Mouse (Mus musculus) forebrain, embryonic 11.5 days (tissue): Measurements from ENCODE around the gene Frmd4b. TPM values are rescaled to one million over a fixed set of nuclear protein-coding genes. Genes with fewer than 3 reads are reported as not detected.

ENCODE experiments used
- ATAC-seq: fragments of 200-750 bp; cut with Nextera tagmentation; replicated peaks from 2 replicates; pipeline ENCODE4 v1.8.0; 2017; ENCODE audit warnings: moderate TSS enrichment; ENCODE audit not compliant: low FRiP score
- DNase-seq: peaks from one replicate; pipeline ENCODE4 v3.0.0-alpha.2; 2017; ENCODE audit warnings: low spot score
- H3K27ac ChIP-seq: fragments of 300-500 bp; sonication (generic); 2 replicates; pipeline ENCODE4 v1.5.1; 2014; ENCODE audit warnings: low read depth, low read length
- H3K27me3 ChIP-seq: fragments of 300-500 bp; sonication (generic); 2 replicates; pipeline ENCODE4 v1.6.1; 2014; ENCODE audit warnings: mild to moderate bottlenecking, low read length, mixed read lengths; ENCODE audit not compliant: control insufficient read depth, insufficient read depth
- H3K36me3 ChIP-seq: fragments of 300-500 bp; sonication (generic); 2 replicates; pipeline ENCODE4 v1.6.1; 2014; ENCODE audit warnings: mild to moderate bottlenecking, low read length, moderate library complexity, mixed read lengths; ENCODE audit not compliant: control insufficient read depth, insufficient read depth
- H3K4me1 ChIP-seq: fragments of 300-500 bp; sonication (generic); replicated peaks from 2 replicates; pipeline ENCODE4 v1.6.1; 2014; ENCODE audit warnings: low read length, mixed read lengths; ENCODE audit not compliant: control insufficient read depth, insufficient read depth
- H3K4me2 ChIP-seq: fragments of 300-500 bp; sonication (generic); 2 replicates; pipeline ENCODE4 v1.6.1; 2014; ENCODE audit warnings: low read depth, mild to moderate bottlenecking, low read length, moderate library complexity, mixed read lengths; ENCODE audit not compliant: severe bottlenecking
- H3K4me3 ChIP-seq: fragments of 300-500 bp; sonication (generic); 2 replicates; pipeline ENCODE4 v1.5.1; 2014; ENCODE audit warnings: low read depth, low read length
- H3K9ac ChIP-seq: fragments of 300-500 bp; sonication (generic); 2 replicates; pipeline ENCODE4 v1.6.1; 2014; ENCODE audit warnings: low read length
- H3K9me3 ChIP-seq: fragments of 300-500 bp; sonication (generic); 2 replicates; pipeline ENCODE4 v1.6.1; 2016; ENCODE audit warnings: low read length, mixed read lengths; ENCODE audit not compliant: control insufficient read depth
- WGBS: fragments of 180-500 bp; shearing (Covaris S2); extraction: QIAGEN DNeasy Blood & Tissue Kit; methylation state at CpG from one replicate; pipeline ENCODE4 v1.1.7; 2014; 5-methylcytosine and 5-hydroxymethylcytosine counted together
- polyA plus RNA-seq: library from polyadenylated mRNA; unstranded; fragments of >200 nt; fragmentation: Nextera tagmentation; extraction: Ambion mirVana; gene quantifications from 2 replicates; pipeline ENCODE4 v1.2.1, GENCODE M21; 2014

The Frmd4b gene
- polyA plus RNA-seq, 1 experiment from 2014 or later, result 35.7 TPM

DNA sequence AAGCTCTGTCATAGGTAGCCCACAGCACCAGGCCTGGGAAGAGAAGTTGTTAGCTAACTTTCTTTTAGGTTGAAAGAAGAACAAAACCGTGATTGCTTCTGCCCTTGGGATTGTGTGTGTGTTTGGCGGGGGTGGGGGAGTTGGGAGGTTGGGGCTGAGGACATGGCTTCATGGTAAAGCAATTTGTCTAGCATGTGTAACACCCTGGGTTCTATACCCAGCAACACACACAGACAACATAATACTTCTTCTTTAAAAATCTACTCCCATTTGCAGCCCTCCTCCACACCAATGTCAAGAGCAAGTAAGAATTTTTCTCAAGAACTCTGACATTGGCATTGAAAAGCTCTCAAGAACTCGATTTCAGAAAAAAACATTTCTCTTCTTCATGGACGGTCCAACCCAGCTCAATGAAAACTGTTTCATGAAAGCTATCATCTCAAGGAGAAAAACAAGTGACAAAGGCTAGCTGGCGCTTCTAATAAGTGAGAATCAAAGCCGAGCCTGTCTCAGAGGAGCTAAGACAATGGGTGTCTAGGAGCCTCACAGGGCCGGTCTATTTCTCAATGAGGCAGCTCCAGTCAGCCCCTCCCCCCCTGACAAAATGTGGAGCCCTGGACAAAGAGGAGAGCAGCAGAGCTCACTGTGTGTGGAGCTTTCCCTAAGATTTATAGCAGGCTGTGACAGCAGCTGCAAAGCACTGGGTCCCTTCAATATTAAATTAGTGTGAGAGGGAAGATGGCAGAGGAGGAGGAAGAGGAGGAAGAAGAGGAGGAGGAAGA is 40.6 kb downstream of the Frmd4b start:
- Histone ChIP-seq H3K9me3 (no peaks in the 10 kb centered on the region), H3K4me3 (no peak overlapping the region), H3K4me1 (peaks cover 15% of the 10 kb centered on the region; the same call in 1 of the 2 replicates), H3K27ac (peak overlapping the region; percentile 81), H3K9ac (peak overlapping the region; percentile 10), H3K36me3 (no peaks in the 10 kb centered on the region), H3K4me2 (0 out of 2 replicates have a peak overlapping the region, but pooled peaks have one; percentile 8), H3K27me3 (no peaks in the 10 kb centered on the region)
- ATAC-seq, result peak; percentile 96
- DNase-seq, result peak; percentile 87
- WGBS, result 24% methylated on average over 7 of the region's 7 CpGs

DNA sequence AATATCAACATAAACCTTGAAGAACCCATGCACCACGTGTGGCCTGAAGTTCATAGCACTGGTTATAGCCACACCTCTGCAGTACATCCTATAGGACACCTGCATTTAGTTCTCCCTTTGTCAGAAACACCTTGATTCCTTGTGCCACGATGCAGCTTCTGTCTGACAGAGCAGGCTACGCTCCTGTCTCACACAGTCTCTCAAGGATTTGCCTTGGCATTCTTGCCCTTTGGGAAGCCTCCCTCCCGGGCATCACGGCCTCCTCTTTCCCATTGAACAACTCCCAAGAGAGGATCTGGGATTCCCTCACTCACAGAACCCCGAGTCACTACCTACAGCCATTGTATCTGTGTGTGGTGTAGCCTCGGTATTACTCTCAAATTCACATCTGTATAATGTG is 41.2 kb downstream of the Frmd4b start:
- Histone ChIP-seq H3K4me1 (peaks cover 15% of the 10 kb centered on the region; the same call in 1 of the 2 replicates), H3K36me3 (no peaks in the 10 kb centered on the region), H3K9ac (no peak overlapping the region), H3K27ac (peak overlapping the region; percentile 81), H3K9me3 (no peaks in the 10 kb centered on the region), H3K4me3 (no peak overlapping the region), H3K27me3 (no peaks in the 10 kb centered on the region), H3K4me2 (no peak overlapping the region)
- WGBS, result 83% methylated on average over 7 of the region's 7 CpGs
- ATAC-seq, result no peak
- no peak for DNase-seq

DNA sequence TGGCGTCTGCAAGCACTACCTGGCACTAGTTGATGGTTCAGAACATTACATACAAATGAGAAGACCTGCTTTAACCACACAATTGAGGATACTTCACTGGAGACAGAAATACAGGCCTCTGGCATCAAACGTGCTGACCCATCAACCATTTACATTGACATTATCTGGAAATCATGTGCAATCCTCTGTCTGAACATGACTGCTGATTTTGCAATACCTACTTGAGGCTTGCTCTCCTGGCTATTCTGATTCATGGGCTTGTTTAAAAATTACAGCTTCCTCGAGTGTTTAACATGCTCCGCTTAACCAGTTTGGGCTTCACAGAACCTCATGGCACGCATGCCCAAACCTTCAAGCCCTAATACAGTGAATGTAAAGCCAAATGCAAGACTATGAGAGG is 42.4 kb downstream of the Frmd4b start:
- no peaks in the 10 kb centered on the region for H3K9me3 ChIP-seq
- DNase-seq (no peak), ATAC-seq (no peak)
- H3K36me3 ChIP-seq, result no peaks in the 10 kb centered on the region
- WGBS, result 93% methylated on average over 5 of the region's 5 CpGs
- H3K27me3 ChIP-seq, result no peaks in the 10 kb centered on the region
- H3K27ac ChIP-seq, result no peak overlapping the region
- H3K4me1 ChIP-seq, result peaks cover 15% of the 10 kb centered on the region; the same call in 1 of the 2 replicates
- H3K9ac ChIP-seq, result no peak overlapping the region
- no peak overlapping the region for H3K4me2 ChIP-seq
- H3K4me3 ChIP-seq, result no peak overlapping the region

DNA sequence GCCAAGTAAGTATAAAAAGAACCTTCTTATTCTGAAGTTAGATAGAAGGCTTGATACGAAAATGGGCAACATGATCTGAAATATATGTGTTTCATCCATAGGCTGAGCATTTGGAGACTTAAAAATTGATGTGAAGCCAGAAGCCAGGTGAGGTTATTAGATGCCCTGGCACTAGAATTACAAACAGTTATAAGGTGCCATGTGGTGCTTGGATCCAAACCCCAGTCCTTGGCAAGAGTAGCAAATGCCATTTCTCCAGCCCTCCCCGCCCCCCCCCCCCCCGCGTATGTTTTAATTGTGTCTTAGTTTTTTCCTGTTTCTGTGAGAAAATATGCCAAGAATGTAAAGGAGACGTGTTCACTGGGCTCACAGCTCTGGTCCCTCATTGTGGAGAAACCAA is 45.1 kb downstream of the Frmd4b start:
- H3K9ac ChIP-seq, result no peak overlapping the region
- no peaks in the 10 kb centered on the region for H3K27me3 ChIP-seq
- H3K27ac ChIP-seq, result no peak overlapping the region
- ATAC-seq, result no peak
- H3K4me3 ChIP-seq, result no peak overlapping the region
- H3K4me1 ChIP-seq, result peaks cover 11% of the 10 kb centered on the region; the same call in 1 of the 2 replicates
- DNase-seq, result no peak
- no peaks in the 10 kb centered on the region for H3K36me3 ChIP-seq
- WGBS, result 77% methylated on average over 5 of the region's 5 CpGs
- H3K9me3 ChIP-seq, result no peaks in the 10 kb centered on the region
- no peak overlapping the region for H3K4me2 ChIP-seq

DNA sequence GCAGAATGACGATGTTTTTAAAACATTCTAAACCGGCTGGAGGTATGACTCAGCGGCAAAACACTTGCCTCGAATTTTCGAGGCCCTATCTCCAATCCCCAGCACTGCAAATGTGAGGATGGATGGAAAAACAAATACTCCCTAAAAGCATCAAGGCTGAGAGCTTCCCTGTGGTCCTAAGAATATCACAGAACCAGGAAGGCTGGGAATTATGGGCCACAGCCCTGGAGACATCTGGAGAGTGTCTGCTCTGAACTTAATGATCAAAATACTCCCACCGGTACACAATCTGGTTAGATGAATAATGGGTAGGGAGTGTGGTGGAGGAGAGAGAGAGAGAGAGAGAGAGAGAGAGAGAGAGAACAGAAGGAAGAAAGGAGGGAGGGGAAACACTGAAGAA is 48.8 kb downstream of the Frmd4b start:
- ATAC-seq, result no peak
- Histone ChIP-seq H3K27ac (no peak overlapping the region), H3K4me3 (no peak overlapping the region), H3K27me3 (no peaks in the 10 kb centered on the region), H3K4me1 (no peaks in the 10 kb centered on the region), H3K4me2 (no peak overlapping the region), H3K9ac (no peak overlapping the region), H3K36me3 (no peaks in the 10 kb centered on the region), H3K9me3 (no peaks in the 10 kb centered on the region)
- DNase-seq, result no peak
- 83% methylated on average over 6 of the region's 6 CpGs for WGBS

DNA sequence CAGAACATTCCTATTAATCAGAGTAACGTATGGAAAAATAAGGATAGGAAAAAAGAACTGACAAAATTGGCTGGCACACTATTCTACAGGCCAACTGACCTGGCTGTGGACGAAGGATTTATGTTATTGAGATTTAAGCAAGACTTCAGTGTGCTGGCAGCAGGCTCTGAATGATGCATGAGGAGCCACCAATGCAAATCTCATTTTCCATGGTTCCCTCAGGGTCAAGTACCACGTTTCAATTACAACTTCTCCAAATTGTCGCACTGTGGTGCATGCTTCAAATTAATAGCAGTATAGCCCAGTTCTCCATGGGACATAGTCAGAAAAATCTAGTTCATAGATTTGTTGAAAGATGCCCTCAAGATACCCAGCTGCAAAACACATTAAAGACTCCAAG is 50.6 kb downstream of the Frmd4b start:
- Histone ChIP-seq H3K4me2 (no peak overlapping the region), H3K27ac (no peak overlapping the region)
- no peak for ATAC-seq

DNA sequence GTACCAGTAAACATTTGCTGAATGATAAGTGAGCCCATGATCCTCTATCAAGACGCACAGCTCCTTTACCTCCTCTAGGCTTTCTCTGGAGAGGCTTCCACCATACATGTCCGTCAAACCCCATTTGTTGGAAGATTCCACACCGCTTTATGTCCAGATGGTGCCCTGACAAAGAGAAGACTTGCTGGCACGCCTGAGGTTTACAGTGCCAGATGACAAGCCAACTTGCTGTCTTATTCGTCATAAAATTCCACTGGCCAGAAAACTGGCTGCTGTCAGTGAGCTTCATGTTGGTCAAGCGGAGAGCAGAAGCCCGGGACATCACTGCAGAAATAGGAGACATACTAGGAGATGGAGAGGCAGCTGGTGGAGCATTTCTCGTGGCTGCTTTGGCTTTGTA is 60.2 kb downstream of the Frmd4b start:
- no peaks in the 10 kb centered on the region for H3K27me3 ChIP-seq
- H3K4me1 ChIP-seq, result no peaks in the 10 kb centered on the region; the same call in 1 of the 2 replicates
- 90% methylated on average over 8 of the region's 8 CpGs for WGBS
- no peak overlapping the region for H3K4me2 ChIP-seq
- ATAC-seq (no peak), DNase-seq (no peak)
- H3K4me3 ChIP-seq, result no peak overlapping the region
- no peak overlapping the region for H3K27ac ChIP-seq
- H3K9ac ChIP-seq, result no peak overlapping the region
- H3K9me3 ChIP-seq, result no peaks in the 10 kb centered on the region
- no peaks in the 10 kb centered on the region for H3K36me3 ChIP-seq

More for the DNA sequence above, 50.6 kb downstream of the Frmd4b start:
- Histone ChIP-seq H3K4me1 (no peaks in the 10 kb centered on the region), H3K27me3 (no peaks in the 10 kb centered on the region), H3K4me3 (no peak overlapping the region), H3K9me3 (no peaks in the 10 kb centered on the region), H3K36me3 (no peaks in the 10 kb centered on the region), H3K9ac (no peak overlapping the region)
- DNase-seq, result no peak
- 74% methylated on average over 4 of the region's 4 CpGs for WGBS

DNA sequence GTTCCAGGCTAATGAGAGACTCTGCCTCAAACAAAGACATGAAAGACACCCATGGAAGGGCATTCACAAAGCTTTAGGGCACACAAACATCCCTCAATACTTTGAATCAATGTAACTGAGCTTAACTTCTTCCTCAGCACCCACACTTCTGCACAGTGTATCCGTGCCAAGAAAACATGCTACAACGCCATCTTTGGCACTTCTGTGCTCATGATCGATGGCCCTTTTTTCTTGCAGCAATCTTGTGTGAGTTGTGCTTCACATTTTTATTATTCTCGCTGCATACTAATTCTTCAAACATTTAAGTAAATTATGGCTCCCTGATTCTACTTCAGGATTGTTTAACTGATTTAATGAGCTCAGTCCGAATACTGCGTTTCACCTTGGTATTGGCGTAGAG is 61.7 kb downstream of the Frmd4b start:
- WGBS, result 91% methylated on average over 7 of the region's 7 CpGs
- H3K4me2 ChIP-seq, result no peak overlapping the region
- H3K4me3 ChIP-seq, result no peak overlapping the region
- no peaks in the 10 kb centered on the region; the same call in 1 of the 2 replicates for H3K4me1 ChIP-seq
- no peaks in the 10 kb centered on the region for H3K27me3 ChIP-seq
- ATAC-seq (no peak), DNase-seq (no peak)
- no peak overlapping the region for H3K9ac ChIP-seq
- H3K9me3 ChIP-seq, result no peaks in the 10 kb centered on the region
- H3K27ac ChIP-seq, result no peak overlapping the region
- no peaks in the 10 kb centered on the region for H3K36me3 ChIP-seq

DNA sequence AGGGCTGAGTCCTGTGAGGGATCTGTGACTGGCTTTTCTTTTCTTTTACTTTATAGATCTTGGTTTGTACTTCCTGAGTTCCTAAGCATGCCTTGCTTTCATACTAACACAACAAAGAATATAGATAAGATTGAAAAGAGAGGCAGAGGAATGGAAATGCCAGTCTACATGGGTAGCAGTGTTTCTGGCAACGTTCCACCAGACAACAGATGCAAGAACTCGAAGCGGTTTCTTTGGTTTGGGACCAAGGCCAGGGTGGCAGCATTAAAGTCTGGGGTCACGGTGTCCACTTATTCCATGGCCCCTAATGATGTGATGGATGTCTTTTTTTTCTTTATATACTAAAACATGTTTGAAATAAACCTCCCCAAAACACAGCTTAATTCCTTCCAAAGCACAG is 63.9 kb downstream of the Frmd4b start:
- Histone ChIP-seq H3K27ac (no peak overlapping the region), H3K4me1 (no peaks in the 10 kb centered on the region; the same call in 1 of the 2 replicates), H3K9me3 (no peaks in the 10 kb centered on the region), H3K27me3 (no peaks in the 10 kb centered on the region), H3K4me2 (no peak overlapping the region), H3K9ac (no peak overlapping the region), H3K4me3 (no peak overlapping the region), H3K36me3 (no peaks in the 10 kb centered on the region)
- ATAC-seq (no peak), DNase-seq (no peak)
- WGBS, result 92% methylated on average over 4 of the region's 4 CpGs
